Mouse (Mus musculus): ENCODE measurements around the gene Ccnb3. TPM values are rescaled to one million over a fixed set of nuclear protein-coding genes. Genes with fewer than 3 reads are reported as not detected.

The Ccnb3 gene
- total RNA-seq (2012; rRNA removed): not detected in 2 replicates
- not detected in 2 replicates for total RNA-seq (2014; rRNA removed)
- polyA plus RNA-seq (2012; ENCODE audit: insufficient read length, low read depth): not detected in 2 replicates

GRCm38 (mm10) chrX:7041519-7041918 is at the start of gene Ccnb3:
Gene Ccnb3 (minus strand): TSS chrX:7041619.
- no peak within 1 kb of the TSS for H3K4me3 ChIP-seq (replicated peaks in 1 of 3; ENCODE audit: low read depth in 2 of 3, low read length in 2 of 3, poor library complexity in 1 of 3)
- dilution Hi-C loops (cut with MboI; ENCODE audit: extremely low pct_ligation_motif_present, extremely low pct_unique_long_range_greater_than_20kb, low sequenced_read_pairs) (no loop called here), in situ Hi-C loops (cut with MboI; ENCODE audit: low pct_ligation_motif_present, low pct_unique_long_range_greater_than_20kb, low sequenced_read_pairs) (no loop called here)
- H3K4me2 ChIP-seq (ENCODE audit: insufficient read depth, low read depth, poor library complexity, severe bottlenecking): no peak within 1 kb of the TSS
- H3K4me1 ChIP-seq (ENCODE audit: control insufficient read depth in 1 of 2, insufficient read depth in 2 of 2): no peaks in the 10 kb centered on the region
- H3K9ac ChIP-seq (ENCODE audit: insufficient read depth, low read depth): no peak within 1 kb of the TSS
- H3K9me3 ChIP-seq (replicated peaks; ENCODE audit: low read length): no peaks in the 10 kb centered on the region
- H3K79me2 ChIP-seq (replicated peaks; ENCODE audit: control insufficient read depth, extremely low read depth, insufficient read depth, poor library complexity, severe bottlenecking): no peaks in the 10 kb centered on the region
- no peaks in the 10 kb centered on the region for H3K36me3 ChIP-seq (replicated peaks in 1 of 2; ENCODE audit: control insufficient read depth in 1 of 2, insufficient read depth in 1 of 2, low read length in 1 of 2)
- DNase-seq (ENCODE audit: extremely low read depth): no peak
- H3K27ac ChIP-seq (ENCODE audit: insufficient read depth, low read depth): no peak within 1 kb of the TSS
- H3K27me3 ChIP-seq (replicated peaks): no peaks in the 10 kb centered on the region
- no peak for TF ChIP-seq USF1 (IDR thresholded peaks at IDR 0.05; ENCODE audit: low read depth, low read length)
- no peak for TF ChIP-seq MEF2A (IDR thresholded peaks at IDR 0.05; ENCODE audit: borderline replicate concordance, low read depth, low read length)
- TF ChIP-seq EP300 (IDR thresholded peaks at IDR 0.05; ENCODE audit: low read length): no peak
- TF ChIP-seq BHLHE40 (IDR thresholded peaks at IDR 0.05; ENCODE audit: low read depth, low read length): no peak
- TF ChIP-seq SMC3 (IDR thresholded peaks at IDR 0.05; ENCODE audit: low read depth, low read length): no peak
- no peak for TF ChIP-seq RCOR1 (conservative IDR thresholded peaks at IDR 0.05; ENCODE audit: low read depth, low read length)
- no peak for TF ChIP-seq TCF12 (IDR thresholded peaks at IDR 0.05; ENCODE audit: low read depth, low read length)
- TF ChIP-seq GABPA (IDR thresholded peaks at IDR 0.05; ENCODE audit: insufficient replicate concordance, low read depth, low read length): no peak
- no peak for TF ChIP-seq POLR2AphosphoS2 (IDR thresholded peaks at IDR 0.05; ENCODE audit: low read depth, low read length)
- no peak for TF ChIP-seq MYC (IDR thresholded peaks at IDR 0.05; ENCODE audit: low read depth, low read length)
- no peak for TF ChIP-seq NRF1 (IDR thresholded peaks at IDR 0.05; ENCODE audit: low read depth, low read length)
- TF ChIP-seq ETS1 (conservative IDR thresholded peaks at IDR 0.05; ENCODE audit: low read depth, low read length): no peak
- TF ChIP-seq MAX (IDR thresholded peaks at IDR 0.05; ENCODE audit: low read length): no peak

GRCm38 (mm10) chrX:7090323-7090722 is 48.9 kb upstream of the Ccnb3 start:
- in situ Hi-C loops (cut with MboI; ENCODE audit: low pct_ligation_motif_present, low pct_unique_long_range_greater_than_20kb, low sequenced_read_pairs) (no loop called here), dilution Hi-C loops (cut with MboI; ENCODE audit: extremely low pct_ligation_motif_present, extremely low pct_unique_long_range_greater_than_20kb, low sequenced_read_pairs) (no loop called here)
- H3K36me3 ChIP-seq (replicated peaks in 1 of 2; ENCODE audit: control insufficient read depth in 1 of 2, insufficient read depth in 1 of 2, low read length in 1 of 2): no peaks in the 10 kb centered on the region
- H3K27me3 ChIP-seq (replicated peaks): no peaks in the 10 kb centered on the region
- DNase-seq (ENCODE audit: extremely low read depth): no peak
- H3K9me3 ChIP-seq (replicated peaks; ENCODE audit: low read length): no peaks in the 10 kb centered on the region
- H3K4me1 ChIP-seq (ENCODE audit: control insufficient read depth in 1 of 2, insufficient read depth in 2 of 2): peaks cover 0 to 5% of the 10 kb centered on the region in 2 experiments; a peak in 1 of 4 replicates
- no peaks in the 10 kb centered on the region for H3K79me2 ChIP-seq (replicated peaks; ENCODE audit: control insufficient read depth, extremely low read depth, insufficient read depth, poor library complexity, severe bottlenecking)
- H3K9ac ChIP-seq (ENCODE audit: insufficient read depth, low read depth): no peak overlapping the region
- H3K4me3 ChIP-seq (replicated peaks in 1 of 3; ENCODE audit: low read depth in 2 of 3, low read length in 2 of 3, poor library complexity in 1 of 3): no peak overlapping the region
- TF ChIP-seq MXI1 (IDR thresholded peaks at IDR 0.05; ENCODE audit: low read depth, low read length) (no peak), ZMIZ1 (IDR thresholded peaks at IDR 0.05; ENCODE audit: low read depth, low read length) (no peak), CTCF (conservative IDR thresholded peaks at IDR 0.05 in 1 of 2, IDR thresholded peaks at IDR 0.05 in 1 of 2; ENCODE audit: low read depth in 2 of 2, low read length in 2 of 2) (no peak), POLR2A (IDR thresholded peaks at IDR 0.05; ENCODE audit: low read depth, low read length) (no peak), HCFC1 (IDR thresholded peaks at IDR 0.05; ENCODE audit: low read depth, low read length) (no peak), MYC (IDR thresholded peaks at IDR 0.05; ENCODE audit: low read depth, low read length) (no peak), TCF12 (IDR thresholded peaks at IDR 0.05; ENCODE audit: low read depth, low read length) (no peak), USF1 (IDR thresholded peaks at IDR 0.05; ENCODE audit: low read depth, low read length) (no peak), ZNF384 (IDR thresholded peaks at IDR 0.05; ENCODE audit: low read depth, low read length) (no peak), MEF2A (IDR thresholded peaks at IDR 0.05; ENCODE audit: borderline replicate concordance, low read depth, low read length) (no peak), CHD2 (IDR thresholded peaks at IDR 0.05; ENCODE audit: low read length) (no peak), POLR2AphosphoS2 (IDR thresholded peaks at IDR 0.05; ENCODE audit: low read depth, low read length) (no peak), MAFK (IDR thresholded peaks at IDR 0.05; ENCODE audit: insufficient replicate concordance, low read length) (no peak), JUND (conservative IDR thresholded peaks at IDR 0.05; ENCODE audit: low read depth, low read length) (no peak)
- H3K27ac ChIP-seq (ENCODE audit: insufficient read depth, low read depth): no peak overlapping the region
- no peak overlapping the region for H3K4me2 ChIP-seq (ENCODE audit: insufficient read depth, low read depth, poor library complexity, severe bottlenecking)

Data from CH12.LX (cell line).